Mouse (Mus musculus): ENCODE measurements around the gene Nsun7. TPM values are rescaled to one million over a fixed set of nuclear protein-coding genes. Genes with fewer than 3 reads are reported as not detected.

Gene Nsun7
- polyA plus RNA-seq, 1 experiment from 2014 or later = not detected

- Histone ChIP-seq H3K4me1 (replicated peaks; ENCODE audit: control insufficient read depth, insufficient read depth, low read length) (no peaks in the 10 kb centered on the region), H3K36me3 (ENCODE audit: control insufficient read depth, insufficient read depth, low read length) (no peaks in the 10 kb centered on the region), H3K4me3 (ENCODE audit: low read depth, low read length) (no peak overlapping the region), H3K9ac (ENCODE audit: low read depth, low read length) (no peak overlapping the region), H3K27me3 (replicated peaks; ENCODE audit: control insufficient read depth, insufficient read depth, low read length) (no peaks in the 10 kb centered on the region), H3K27ac (ENCODE audit: low read depth, low read length) (no peak overlapping the region), H3K4me2 (no peak overlapping the region), H3K9me3 (ENCODE audit: control insufficient read depth, low read length) (no peaks in the 10 kb centered on the region)
- DNase-seq (ENCODE audit: low spot score) (no peak), ATAC-seq (replicated peaks; ENCODE audit: low FRiP score) (no peak)
- 86% methylated on average over 5 of the region's 5 CpGs for WGBS
Observed at GRCm38 (mm10) chr5:66296116-66296515, 36.4 kb downstream of the Nsun7 start.

GRCm38 (mm10) chr5:66298856-66299255 is 39.2 kb downstream of the Nsun7 start:
- WGBS = 86% methylated on average over 6 of the region's 6 CpGs
- Histone ChIP-seq H3K9ac (ENCODE audit: low read depth, low read length) (no peak overlapping the region), H3K9me3 (ENCODE audit: control insufficient read depth, low read length) (no peaks in the 10 kb centered on the region), H3K4me1 (replicated peaks; ENCODE audit: control insufficient read depth, insufficient read depth, low read length) (no peaks in the 10 kb centered on the region), H3K4me3 (ENCODE audit: low read depth, low read length) (no peak overlapping the region), H3K4me2 (no peak overlapping the region), H3K27me3 (replicated peaks; ENCODE audit: control insufficient read depth, insufficient read depth, low read length) (no peaks in the 10 kb centered on the region), H3K36me3 (ENCODE audit: control insufficient read depth, insufficient read depth, low read length) (no peaks in the 10 kb centered on the region), H3K27ac (ENCODE audit: low read depth, low read length) (no peak overlapping the region)
- DNase-seq (ENCODE audit: low spot score) (no peak), ATAC-seq (replicated peaks; ENCODE audit: low FRiP score) (no peak)

- 81% methylated on average over 13 of the region's 13 CpGs for WGBS
- no peak overlapping the region for H3K4me3 ChIP-seq (ENCODE audit: low read depth, low read length)
- DNase-seq (ENCODE audit: low spot score) (no peak), ATAC-seq (replicated peaks; ENCODE audit: low FRiP score) (no peak)
- no peaks in the 10 kb centered on the region for H3K27me3 ChIP-seq (replicated peaks; ENCODE audit: control insufficient read depth, insufficient read depth, low read length)
- no peaks in the 10 kb centered on the region for H3K36me3 ChIP-seq (ENCODE audit: control insufficient read depth, insufficient read depth, low read length)
- H3K9ac ChIP-seq (ENCODE audit: low read depth, low read length) = no peak overlapping the region
- H3K4me1 ChIP-seq (replicated peaks; ENCODE audit: control insufficient read depth, insufficient read depth, low read length) = no peaks in the 10 kb centered on the region
- no peaks in the 10 kb centered on the region for H3K9me3 ChIP-seq (ENCODE audit: control insufficient read depth, low read length)
- no peak overlapping the region for H3K4me2 ChIP-seq
- H3K27ac ChIP-seq (ENCODE audit: low read depth, low read length) = no peak overlapping the region
Observed at GRCm38 (mm10) chr5:66300576-66300975, 40.9 kb downstream of the Nsun7 start.

GRCm38 (mm10) chr5:66302085-66302815 is 42.6 kb downstream of the Nsun7 start:
- Histone ChIP-seq H3K4me3 (ENCODE audit: low read depth, low read length) (no peak overlapping the region), H3K4me2 (no peak overlapping the region), H3K4me1 (replicated peaks; ENCODE audit: control insufficient read depth, insufficient read depth, low read length) (no peaks in the 10 kb centered on the region), H3K27me3 (replicated peaks; ENCODE audit: control insufficient read depth, insufficient read depth, low read length) (no peaks in the 10 kb centered on the region), H3K27ac (ENCODE audit: low read depth, low read length) (no peak overlapping the region), H3K36me3 (ENCODE audit: control insufficient read depth, insufficient read depth, low read length) (no peaks in the 10 kb centered on the region), H3K9ac (ENCODE audit: low read depth, low read length) (no peak overlapping the region), H3K9me3 (ENCODE audit: control insufficient read depth, low read length) (no peaks in the 10 kb centered on the region)
- WGBS = 89% methylated on average over 21 of the region's 21 CpGs
- ATAC-seq (replicated peaks; ENCODE audit: low FRiP score) (no peak), DNase-seq (ENCODE audit: low spot score) (no peak)

GRCm38 (mm10) chr5:66302873-66303272 is 43.2 kb downstream of the Nsun7 start:
- Histone ChIP-seq H3K9me3 (ENCODE audit: control insufficient read depth, low read length) (no peaks in the 10 kb centered on the region), H3K27me3 (replicated peaks; ENCODE audit: control insufficient read depth, insufficient read depth, low read length) (no peaks in the 10 kb centered on the region), H3K4me3 (ENCODE audit: low read depth, low read length) (no peak overlapping the region), H3K4me1 (replicated peaks; ENCODE audit: control insufficient read depth, insufficient read depth, low read length) (no peaks in the 10 kb centered on the region), H3K9ac (ENCODE audit: low read depth, low read length) (no peak overlapping the region), H3K4me2 (no peak overlapping the region), H3K36me3 (ENCODE audit: control insufficient read depth, insufficient read depth, low read length) (no peaks in the 10 kb centered on the region), H3K27ac (ENCODE audit: low read depth, low read length) (no peak overlapping the region)
- WGBS = 85% methylated on average over 2 of the region's 2 CpGs
- no peak for ATAC-seq (replicated peaks; ENCODE audit: low FRiP score)
- DNase-seq (ENCODE audit: low spot score) = no peak

- WGBS = 85% methylated on average over 11 of the region's 11 CpGs
- DNase-seq (ENCODE audit: low spot score) (no peak), ATAC-seq (replicated peaks; ENCODE audit: low FRiP score) (no peak)
Observed at GRCm38 (mm10) chr5:66304300-66305067, 44.8 kb downstream of the Nsun7 start.

GRCm38 (mm10) chr5:66305511-66305910 is 45.8 kb downstream of the Nsun7 start:
- no peaks in the 10 kb centered on the region for H3K4me1 ChIP-seq (replicated peaks; ENCODE audit: control insufficient read depth, insufficient read depth, low read length)
- no peaks in the 10 kb centered on the region for H3K9me3 ChIP-seq (ENCODE audit: control insufficient read depth, low read length)
- H3K4me2 ChIP-seq = no peak overlapping the region
- DNase-seq (ENCODE audit: low spot score) = no peak
- H3K27me3 ChIP-seq (replicated peaks; ENCODE audit: control insufficient read depth, insufficient read depth, low read length) = no peaks in the 10 kb centered on the region
- H3K9ac ChIP-seq (ENCODE audit: low read depth, low read length) = no peak overlapping the region
- no peak overlapping the region for H3K4me3 ChIP-seq (ENCODE audit: low read depth, low read length)
- H3K36me3 ChIP-seq (ENCODE audit: control insufficient read depth, insufficient read depth, low read length) = no peaks in the 10 kb centered on the region
- no peak for ATAC-seq (replicated peaks; ENCODE audit: low FRiP score)
- H3K27ac ChIP-seq (ENCODE audit: low read depth, low read length) = no peak overlapping the region
- 88% methylated on average over 8 of the region's 8 CpGs for WGBS

More at GRCm38 (mm10) chr5:66304300-66305067, 44.8 kb downstream of the Nsun7 start:
- Histone ChIP-seq H3K9ac (ENCODE audit: low read depth, low read length) (no peak overlapping the region), H3K4me2 (no peak overlapping the region), H3K4me1 (replicated peaks; ENCODE audit: control insufficient read depth, insufficient read depth, low read length) (no peaks in the 10 kb centered on the region), H3K27me3 (replicated peaks; ENCODE audit: control insufficient read depth, insufficient read depth, low read length) (no peaks in the 10 kb centered on the region), H3K36me3 (ENCODE audit: control insufficient read depth, insufficient read depth, low read length) (no peaks in the 10 kb centered on the region), H3K4me3 (ENCODE audit: low read depth, low read length) (no peak overlapping the region), H3K9me3 (ENCODE audit: control insufficient read depth, low read length) (no peaks in the 10 kb centered on the region), H3K27ac (ENCODE audit: low read depth, low read length) (no peak overlapping the region)

- WGBS = 72% methylated on average over 9 of the region's 9 CpGs
Observed at GRCm38 (mm10) chr5:66310328-66310727, 50.6 kb downstream of the Nsun7 start.

GRCm38 (mm10) chr5:66310806-66311205 is 51.1 kb downstream of the Nsun7 start:
- 91% methylated on average over 11 of the region's 11 CpGs for WGBS
- Histone ChIP-seq H3K9ac (ENCODE audit: low read depth, low read length) (no peak overlapping the region), H3K4me1 (replicated peaks; ENCODE audit: control insufficient read depth, insufficient read depth, low read length) (no peaks in the 10 kb centered on the region), H3K9me3 (ENCODE audit: control insufficient read depth, low read length) (no peaks in the 10 kb centered on the region), H3K4me2 (no peak overlapping the region), H3K36me3 (ENCODE audit: control insufficient read depth, insufficient read depth, low read length) (no peaks in the 10 kb centered on the region), H3K27me3 (replicated peaks; ENCODE audit: control insufficient read depth, insufficient read depth, low read length) (no peaks in the 10 kb centered on the region), H3K27ac (ENCODE audit: low read depth, low read length) (no peak overlapping the region), H3K4me3 (ENCODE audit: low read depth, low read length) (no peak overlapping the region)
- DNase-seq (ENCODE audit: low spot score) (no peak), ATAC-seq (replicated peaks; ENCODE audit: low FRiP score) (no peak)

More at GRCm38 (mm10) chr5:66310328-66310727, 50.6 kb downstream of the Nsun7 start:
- Histone ChIP-seq H3K4me1 (replicated peaks; ENCODE audit: control insufficient read depth, insufficient read depth, low read length) (no peaks in the 10 kb centered on the region), H3K27ac (ENCODE audit: low read depth, low read length) (no peak overlapping the region), H3K4me2 (no peak overlapping the region), H3K9me3 (ENCODE audit: control insufficient read depth, low read length) (no peaks in the 10 kb centered on the region), H3K36me3 (ENCODE audit: control insufficient read depth, insufficient read depth, low read length) (no peaks in the 10 kb centered on the region), H3K9ac (ENCODE audit: low read depth, low read length) (no peak overlapping the region), H3K4me3 (ENCODE audit: low read depth, low read length) (no peak overlapping the region), H3K27me3 (replicated peaks; ENCODE audit: control insufficient read depth, insufficient read depth, low read length) (no peaks in the 10 kb centered on the region)
- DNase-seq (ENCODE audit: low spot score) (no peak), ATAC-seq (replicated peaks; ENCODE audit: low FRiP score) (no peak)
